Mouse (Mus musculus) lung, adult 2 months (tissue): ENCODE measurements around the gene Gm17018. TPM values are rescaled to one million over a fixed set of nuclear protein-coding genes. Genes with fewer than 3 reads are reported as not detected.

Source experiments
- DNase-seq: peaks from one replicate; pipeline ENCODE4 v3.0.0; 2022
- H3K4me1 ChIP-seq: fragments of 200-500 bp; 2 replicates; pipeline ENCODE4 v1.6.1; 2011; ENCODE audit warnings: low read length; ENCODE audit not compliant: control insufficient read depth, insufficient read depth
- H3K4me3 ChIP-seq: fragments of 200-500 bp; replicated peaks from 2 replicates; pipeline ENCODE3; 2011; ENCODE audit warnings: low read depth, mild to moderate bottlenecking, control low read depth, low read length; ENCODE audit errors: extremely low read depth
- CTCF ChIP-seq: fragments of 200-500 bp; IDR thresholded peaks from 2 replicates; pipeline ENCODE4 v1.5.1; 2011; ENCODE audit warnings: mild to moderate bottlenecking, low read length, control low read depth; ENCODE audit not compliant: insufficient read depth
- POLR2A ChIP-seq: fragments of 200-500 bp; IDR thresholded peaks from 2 replicates; pipeline ENCODE4 v1.6.1; 2011; ENCODE audit warnings: low read depth, mild to moderate bottlenecking, control low read depth, low read length, borderline replicate concordance; ENCODE audit errors: extremely low read depth
- WGBS: fragments of 180-500 bp; shearing (Covaris S2); methylation state at CpG from one replicate; pipeline ENCODE4 v1.1.7; 2018; 5-methylcytosine and 5-hydroxymethylcytosine counted together
- polyA plus RNA-seq: library from polyadenylated mRNA; depleted of rRNA; stranded (reverse); fragments of >200 nt; gene quantifications from 2 replicates; pipeline ENCODE4 v1.2.3, GENCODE M21; 2012

Gene Gm17018
- polyA plus RNA-seq, 1 experiment: 7.5 TPM

- TF ChIP-seq CTCF (no peak), POLR2A (no peak)
Observed at GRCm38 (mm10) chr19:45531554-45531953, 28.9 kb upstream of the Gm17018 start.

GRCm38 (mm10) chr19:45533617-45534016 lies 26.8 kb upstream of the Gm17018 start:
- H3K4me1 ChIP-seq: peaks cover 2% of the 10 kb centered on the region; the same call in 1 of the 2 replicates
- 54% methylated on average over 7 of the region's 7 CpGs for WGBS
- H3K4me3 ChIP-seq: no peak overlapping the region
- DNase-seq: no peak
- TF ChIP-seq CTCF (no peak), POLR2A (no peak)

More at GRCm38 (mm10) chr19:45531554-45531953, 28.9 kb upstream of the Gm17018 start:
- Histone ChIP-seq H3K4me1 (peaks cover 2% of the 10 kb centered on the region; the same call in 1 of the 2 replicates), H3K4me3 (no peak overlapping the region)
- no peak for DNase-seq
- 71% methylated on average over 6 of the region's 6 CpGs for WGBS

DNA sequence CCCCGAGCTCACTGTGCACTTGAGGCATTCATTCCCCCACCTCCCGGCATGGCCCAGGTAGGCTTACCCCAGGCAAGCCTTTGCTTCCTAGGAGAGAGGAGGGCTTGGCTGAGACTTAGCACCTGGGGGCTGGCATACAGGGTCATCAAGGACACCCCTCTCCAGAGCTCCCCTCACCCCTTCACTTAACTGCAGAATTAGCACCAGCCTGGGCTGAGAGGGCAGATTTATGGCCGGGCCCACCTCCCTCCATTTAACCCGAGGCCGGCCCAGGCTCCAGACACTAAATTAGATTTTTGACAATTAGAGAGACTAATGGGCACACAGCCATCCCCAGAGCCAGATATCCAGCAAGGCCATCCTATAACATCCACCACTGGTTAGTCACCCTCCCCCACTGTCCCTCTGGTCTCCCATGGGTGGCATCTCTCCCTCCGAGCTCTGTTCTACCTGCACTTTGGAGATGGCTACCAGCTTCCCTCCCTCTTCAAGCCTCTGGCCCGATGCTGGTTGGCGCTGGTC lies 25.1 kb upstream of the Gm17018 start:
- no peak for TF ChIP-seq POLR2A
- no peak for TF ChIP-seq CTCF
- 76% methylated on average over 8 of the region's 8 CpGs for WGBS
- Histone ChIP-seq H3K4me3 (no peak overlapping the region), H3K4me1 (peaks cover 2% of the 10 kb centered on the region; the same call in 1 of the 2 replicates)
- no peak for DNase-seq

- Histone ChIP-seq H3K4me3 (no peak overlapping the region), H3K4me1 (no peaks in the 10 kb centered on the region)
- no peak for DNase-seq
- 55% methylated on average over 6 of the region's 6 CpGs for WGBS
- TF ChIP-seq POLR2A (no peak), CTCF (no peak)
Observed at GRCm38 (mm10) chr19:45535929-45536328, 24.5 kb upstream of the Gm17018 start.

DNA sequence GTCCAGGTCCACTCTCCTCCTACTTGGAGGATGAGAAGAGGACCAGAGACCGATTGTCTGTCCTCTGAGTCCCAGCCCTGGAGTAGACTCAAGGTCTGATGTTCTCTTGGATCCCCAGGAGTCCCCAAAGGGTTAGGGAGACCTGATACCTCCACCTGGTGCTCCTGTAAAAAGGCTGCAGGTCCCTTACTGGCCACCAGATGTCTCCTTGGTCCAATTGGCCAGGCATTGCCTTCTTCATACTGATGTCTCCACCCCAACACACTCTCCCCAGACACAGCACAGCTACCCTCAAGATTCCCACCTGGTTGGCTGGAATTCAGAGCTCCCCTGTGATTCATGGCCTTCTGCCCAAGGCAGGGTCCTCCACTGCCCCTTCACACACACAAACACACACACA lies 22.9 kb upstream of the Gm17018 start:
- TF ChIP-seq POLR2A (no peak), CTCF (peak; percentile 85)
- peak; percentile 54 for DNase-seq
- 36% methylated on average over 1 of the region's 1 CpGs for whole genome bisulfite sequencing
- Histone ChIP-seq H3K4me3 (no peak overlapping the region), H3K4me1 (peaks cover 4% of the 10 kb centered on the region; the same call in 1 of the 2 replicates)

DNA sequence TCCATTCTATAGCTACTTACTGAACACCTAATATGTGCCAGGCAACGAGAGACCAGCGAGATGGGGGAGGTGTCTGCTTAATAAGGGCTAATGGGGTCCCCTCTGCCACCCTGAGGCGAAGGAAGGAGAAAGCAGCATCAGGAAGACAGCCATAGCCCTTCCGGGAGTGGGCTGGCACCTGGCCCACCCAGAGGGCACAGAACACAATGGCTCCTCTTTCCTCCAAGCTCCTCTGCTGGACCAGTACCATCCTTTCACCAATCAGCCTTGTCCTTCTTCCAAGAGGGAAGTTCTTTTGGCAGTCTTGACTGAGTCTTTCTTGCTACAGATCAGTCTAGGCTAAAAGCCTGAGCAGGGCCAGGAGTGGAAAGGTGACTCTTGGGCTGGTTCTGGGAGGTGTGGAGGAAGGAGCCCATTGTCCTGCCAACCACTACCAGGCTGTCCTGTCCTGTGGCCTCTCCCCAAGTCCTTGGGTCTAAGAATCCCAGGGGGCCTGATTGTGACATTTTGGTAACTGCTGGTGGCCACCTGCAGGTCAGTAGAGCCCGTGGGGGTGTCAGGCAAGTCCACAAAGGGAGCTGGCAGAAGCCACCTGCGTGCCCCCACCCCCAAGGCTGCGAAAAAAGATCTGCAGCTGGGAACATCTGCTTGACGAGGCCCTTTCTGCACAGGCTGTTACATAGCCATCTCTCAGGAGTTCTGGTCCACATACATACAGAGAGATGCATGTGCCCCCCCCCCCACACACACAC lies 19.6 kb upstream of the Gm17018 start:
- Histone ChIP-seq H3K4me3 (no peak overlapping the region), H3K4me1 (peaks cover 8% of the 10 kb centered on the region; the same call in 1 of the 2 replicates)
- TF ChIP-seq CTCF (no peak), POLR2A (no peak)
- no peak for DNase-seq
- WGBS: 31% methylated on average over 8 of the region's 8 CpGs

- Histone ChIP-seq H3K4me3 (no peak overlapping the region), H3K4me1 (peaks cover 8% of the 10 kb centered on the region; the same call in 1 of the 2 replicates)
- no peak for DNase-seq
- under 1% methylated on average over 58 of the region's 58 CpGs for WGBS
- TF ChIP-seq POLR2A (no peak), CTCF (no peak)
Observed at GRCm38 (mm10) chr19:45541409-45542041, 18.9 kb upstream of the Gm17018 start.

DNA sequence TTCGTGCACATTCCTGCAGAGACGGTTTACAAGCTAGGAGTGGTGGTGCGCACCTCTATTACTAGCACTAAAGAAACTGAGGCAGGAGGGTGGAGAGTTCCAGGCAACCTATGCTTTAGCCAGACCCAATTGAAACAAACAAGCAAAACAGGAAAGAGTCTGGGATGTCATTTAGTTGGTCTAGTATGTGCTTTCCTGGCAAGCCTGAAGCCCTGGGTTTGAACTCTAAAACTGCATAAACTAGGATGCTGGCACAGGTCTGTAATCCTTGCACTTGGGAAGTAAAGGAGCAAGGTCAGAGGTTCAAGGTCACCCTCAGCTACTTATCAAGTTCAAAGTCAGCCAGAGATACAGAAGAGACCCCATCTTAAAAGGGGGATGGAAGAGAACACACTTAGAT lies 18.4 kb upstream of the Gm17018 start:
- 34% methylated on average over 3 of the region's 3 CpGs for WGBS
- no peak for DNase-seq
- TF ChIP-seq CTCF (no peak), POLR2A (no peak)
- H3K4me3 ChIP-seq: no peak overlapping the region
- H3K4me1 ChIP-seq: peaks cover 8% of the 10 kb centered on the region; the same call in 1 of the 2 replicates

- 3% methylated on average over 21 of the region's 26 CpGs for WGBS
Observed at GRCm38 (mm10) chr19:45544152-45544924, 16.1 kb upstream of the Gm17018 start.

More at GRCm38 (mm10) chr19:45544152-45544924, 16.1 kb upstream of the Gm17018 start:
- TF ChIP-seq POLR2A (no peak), CTCF (no peak)
- H3K4me3 ChIP-seq: peak overlapping the region; percentile 9
- peaks cover 8% of the 10 kb centered on the region; the same call in 1 of the 2 replicates for H3K4me1 ChIP-seq
- no peak for DNase-seq
